Mouse (Mus musculus): ENCODE results near the gene Spon1. TPM values are rescaled to one million over a fixed set of nuclear protein-coding genes. Genes with fewer than 3 reads are reported as not detected.

Gene Spon1
- polyA plus RNA-seq, 1 experiment from 2014 or later: 3.1 TPM

- no peak for TF ChIP-seq EP300 (optimal IDR thresholded peaks at IDR 0.05)
- H3K9me3 ChIP-seq (ENCODE audit: control insufficient read depth, low read length): no peaks in the 10 kb centered on the region
- WGBS: 69% methylated on average over 10 of the region's 10 CpGs
- no peak overlapping the region for H3K4me2 ChIP-seq (replicated peaks; ENCODE audit: low read depth)
- no peak overlapping the region for H3K27ac ChIP-seq (replicated peaks)
- H3K27me3 ChIP-seq (ENCODE audit: control insufficient read depth, insufficient read depth, low read length): no peaks in the 10 kb centered on the region
- no peak for ATAC-seq (ENCODE audit: low FRiP score, low TSS enrichment)
- H3K36me3 ChIP-seq (ENCODE audit: control insufficient read depth, insufficient read depth, low read length): no peaks in the 10 kb centered on the region
- DNase-seq (ENCODE audit: low spot score): no peak
- H3K4me1 ChIP-seq (replicated peaks; ENCODE audit: control insufficient read depth, insufficient read depth): no peaks in the 10 kb centered on the region
- H3K9ac ChIP-seq (ENCODE audit: low read length): no peak overlapping the region
- H3K4me3 ChIP-seq (ENCODE audit: low read depth, low read length): no peak overlapping the region
These were observed 136.2 kb downstream of the Spon1 start for GRCm38 (mm10) chr7:113901941-113902515.

GRCm38 (mm10) chr7:113903127-113903827 is 137.5 kb downstream of the Spon1 start:
- H3K9me3 ChIP-seq (ENCODE audit: control insufficient read depth, low read length): no peaks in the 10 kb centered on the region
- H3K4me1 ChIP-seq (replicated peaks; ENCODE audit: control insufficient read depth, insufficient read depth): no peaks in the 10 kb centered on the region
- no peak for TF ChIP-seq CTCF (IDR thresholded peaks at IDR 0.05; ENCODE audit: low read depth)
- no peak for TF ChIP-seq EP300 (optimal IDR thresholded peaks at IDR 0.05)
- H3K27ac ChIP-seq (replicated peaks): no peak overlapping the region
- no peak overlapping the region for H3K4me3 ChIP-seq (ENCODE audit: low read depth, low read length)
- H3K4me2 ChIP-seq (replicated peaks; ENCODE audit: low read depth): no peak overlapping the region
- no peak for DNase-seq (ENCODE audit: low spot score)
- 83% methylated on average over 3 of the region's 3 CpGs for WGBS
- H3K9ac ChIP-seq (ENCODE audit: low read length): no peak overlapping the region
- ATAC-seq (ENCODE audit: low FRiP score, low TSS enrichment): no peak
- H3K27me3 ChIP-seq (ENCODE audit: control insufficient read depth, insufficient read depth, low read length): no peaks in the 10 kb centered on the region
- no peaks in the 10 kb centered on the region for H3K36me3 ChIP-seq (ENCODE audit: control insufficient read depth, insufficient read depth, low read length)

GRCm38 (mm10) chr7:113903939-113904338 is 138.1 kb downstream of the Spon1 start:
- no peak overlapping the region for H3K4me3 ChIP-seq (ENCODE audit: low read depth, low read length)
- 75% methylated on average over 5 of the region's 5 CpGs for WGBS
- H3K36me3 ChIP-seq (ENCODE audit: control insufficient read depth, insufficient read depth, low read length): no peaks in the 10 kb centered on the region
- H3K9ac ChIP-seq (ENCODE audit: low read length): no peak overlapping the region
- H3K4me2 ChIP-seq (replicated peaks; ENCODE audit: low read depth): no peak overlapping the region
- no peak overlapping the region for H3K27ac ChIP-seq (replicated peaks)
- no peak for TF ChIP-seq EP300 (optimal IDR thresholded peaks at IDR 0.05)
- TF ChIP-seq CTCF (IDR thresholded peaks at IDR 0.05; ENCODE audit: low read depth): no peak
- ATAC-seq (ENCODE audit: low FRiP score, low TSS enrichment) (no peak), DNase-seq (ENCODE audit: low spot score) (no peak)
- no peaks in the 10 kb centered on the region for H3K9me3 ChIP-seq (ENCODE audit: control insufficient read depth, low read length)
- no peaks in the 10 kb centered on the region for H3K27me3 ChIP-seq (ENCODE audit: control insufficient read depth, insufficient read depth, low read length)
- no peaks in the 10 kb centered on the region for H3K4me1 ChIP-seq (replicated peaks; ENCODE audit: control insufficient read depth, insufficient read depth)

- Histone ChIP-seq H3K27ac (replicated peaks) (no peak overlapping the region), H3K36me3 (ENCODE audit: control insufficient read depth, insufficient read depth, low read length) (no peaks in the 10 kb centered on the region), H3K4me3 (ENCODE audit: low read depth, low read length) (no peak overlapping the region), H3K4me1 (replicated peaks; ENCODE audit: control insufficient read depth, insufficient read depth) (no peaks in the 10 kb centered on the region), H3K27me3 (ENCODE audit: control insufficient read depth, insufficient read depth, low read length) (no peaks in the 10 kb centered on the region), H3K9ac (ENCODE audit: low read length) (no peak overlapping the region), H3K4me2 (replicated peaks; ENCODE audit: low read depth) (no peak overlapping the region), H3K9me3 (ENCODE audit: control insufficient read depth, low read length) (no peaks in the 10 kb centered on the region)
- WGBS: 86% methylated on average over 7 of the region's 7 CpGs
- TF ChIP-seq CTCF (IDR thresholded peaks at IDR 0.05; ENCODE audit: low read depth): no peak
- no peak for TF ChIP-seq EP300 (optimal IDR thresholded peaks at IDR 0.05)
- no peak for DNase-seq (ENCODE audit: low spot score)
- ATAC-seq (ENCODE audit: low FRiP score, low TSS enrichment): no peak
These were observed 138.6 kb downstream of the Spon1 start for GRCm38 (mm10) chr7:113904348-113904895.

- Histone ChIP-seq H3K27ac (replicated peaks) (no peak overlapping the region), H3K9ac (ENCODE audit: low read length) (no peak overlapping the region), H3K36me3 (ENCODE audit: control insufficient read depth, insufficient read depth, low read length) (no peaks in the 10 kb centered on the region), H3K4me3 (ENCODE audit: low read depth, low read length) (no peak overlapping the region), H3K4me1 (replicated peaks; ENCODE audit: control insufficient read depth, insufficient read depth) (no peaks in the 10 kb centered on the region), H3K9me3 (ENCODE audit: control insufficient read depth, low read length) (no peaks in the 10 kb centered on the region), H3K4me2 (replicated peaks; ENCODE audit: low read depth) (no peak overlapping the region), H3K27me3 (ENCODE audit: control insufficient read depth, insufficient read depth, low read length) (no peaks in the 10 kb centered on the region)
- DNase-seq (ENCODE audit: low spot score) (peak; percentile 17), ATAC-seq (ENCODE audit: low FRiP score, low TSS enrichment) (0 out of 2 replicates have a peak, but pooled peaks have one; percentile 21)
- TF ChIP-seq CTCF (IDR thresholded peaks at IDR 0.05; ENCODE audit: low read depth) (no peak), EP300 (optimal IDR thresholded peaks at IDR 0.05) (no peak)
- WGBS: 25% methylated on average over 12 of the region's 12 CpGs
These were observed 143.5 kb downstream of the Spon1 start for GRCm38 (mm10) chr7:113909161-113909825.
